Mouse (Mus musculus): ENCODE data around the gene Tiam1. TPM values are rescaled to one million over a fixed set of nuclear protein-coding genes. Genes with fewer than 3 reads are reported as not detected.

Gene Tiam1
- polyA plus RNA-seq, 1 experiment = 10.1 TPM

DNA sequence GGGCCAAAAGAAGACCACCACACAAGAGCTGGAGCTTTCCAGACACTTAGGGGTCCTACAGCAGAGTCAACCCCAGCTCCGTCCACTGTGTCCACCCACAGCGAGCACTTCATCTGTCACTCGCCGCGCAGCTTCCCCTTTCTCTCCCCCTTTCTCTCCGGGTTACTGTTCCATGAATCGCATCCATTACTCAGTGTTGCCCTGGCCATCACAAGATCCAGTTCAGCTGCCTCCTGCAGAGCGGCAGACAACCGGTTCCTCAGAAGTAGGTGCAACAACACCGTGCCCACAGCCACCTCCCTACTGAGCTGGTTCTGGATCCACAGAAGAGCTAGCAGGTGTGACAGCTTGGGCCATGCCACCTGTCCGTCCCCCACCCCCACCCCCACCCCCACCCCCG lies 184.6 kb downstream of the Tiam1 start:
- no peak for TF ChIP-seq GATA1 (IDR thresholded peaks at IDR 0.05; ENCODE audit: borderline replicate concordance, low read length)
- no peak for TF ChIP-seq FLI1 (IDR thresholded peaks at IDR 0.05; ENCODE audit: low read length)
- H3K36me3 ChIP-seq (replicated peaks; ENCODE audit: low read length) = peaks cover 29% of the 10 kb centered on the region
- H3K4me1 ChIP-seq = peaks cover 50% of the 10 kb centered on the region
- H3K9me3 ChIP-seq = peaks cover 12% of the 10 kb centered on the region; the same call in 1 of the 2 replicates
- H3K4me3 ChIP-seq (replicated peaks) = peak overlapping the region; percentile 73
- peaks cover 19% of the 10 kb centered on the region for H3K27me3 ChIP-seq (replicated peaks)

DNA sequence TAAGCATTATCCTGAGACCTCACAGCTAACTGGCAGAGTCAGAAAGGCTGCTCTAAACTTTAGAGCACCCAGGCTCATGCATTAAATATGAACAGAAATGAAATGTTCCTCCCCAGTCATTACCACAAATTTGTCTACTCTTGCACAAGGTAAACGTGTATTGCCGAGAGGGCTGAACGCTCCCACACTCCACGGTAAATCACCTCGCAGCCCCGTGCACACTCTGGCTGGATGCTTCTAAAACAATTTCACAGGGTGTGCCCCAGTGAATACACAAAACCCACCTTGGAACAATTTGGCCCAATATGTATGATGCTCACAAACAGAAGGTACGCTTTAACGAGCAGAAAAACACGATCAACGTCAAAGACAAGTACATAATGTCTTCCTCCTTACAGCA lies 185.5 kb downstream of the Tiam1 start:
- Histone ChIP-seq H3K9me3 (peaks cover 12% of the 10 kb centered on the region; the same call in 1 of the 2 replicates), H3K36me3 (replicated peaks; ENCODE audit: low read length) (peaks cover 31% of the 10 kb centered on the region), H3K4me1 (peaks cover 54% of the 10 kb centered on the region), H3K27me3 (replicated peaks) (peaks cover 19% of the 10 kb centered on the region), H3K4me3 (replicated peaks) (no peak overlapping the region)
- TF ChIP-seq FLI1 (IDR thresholded peaks at IDR 0.05; ENCODE audit: low read length) = no peak
- no peak for TF ChIP-seq GATA1 (IDR thresholded peaks at IDR 0.05; ENCODE audit: borderline replicate concordance, low read length)

DNA sequence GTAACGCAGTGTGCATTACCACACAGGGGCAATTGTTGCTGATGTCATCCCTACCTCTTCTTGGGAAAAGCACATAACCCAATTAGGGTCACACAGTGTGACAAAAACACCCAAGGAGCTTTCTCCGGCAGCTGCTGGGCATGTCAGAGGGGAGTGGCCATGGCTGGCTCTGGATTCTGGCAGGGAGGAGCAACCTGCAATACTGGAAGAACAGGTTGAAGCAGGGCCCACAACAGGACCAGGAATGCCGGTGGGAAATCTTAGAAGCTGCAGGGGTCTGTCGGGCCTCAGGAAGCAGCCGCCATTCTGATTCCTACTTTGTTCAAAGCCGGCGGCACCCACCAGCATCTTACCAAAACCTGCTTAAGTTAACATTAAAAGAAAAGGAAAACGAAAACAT lies 189.0 kb downstream of the Tiam1 start:
- H3K4me3 ChIP-seq (replicated peaks) = no peak overlapping the region
- peaks cover 10% of the 10 kb centered on the region for H3K27me3 ChIP-seq (replicated peaks)
- peaks cover 29% of the 10 kb centered on the region for H3K4me1 ChIP-seq
- TF ChIP-seq GATA1 (IDR thresholded peaks at IDR 0.05; ENCODE audit: borderline replicate concordance, low read length) (no peak), FLI1 (IDR thresholded peaks at IDR 0.05; ENCODE audit: low read length) (no peak)
- H3K9me3 ChIP-seq = peaks cover 12% of the 10 kb centered on the region; the same call in 1 of the 2 replicates
- H3K36me3 ChIP-seq (replicated peaks; ENCODE audit: low read length) = peaks cover 40% of the 10 kb centered on the region

DNA sequence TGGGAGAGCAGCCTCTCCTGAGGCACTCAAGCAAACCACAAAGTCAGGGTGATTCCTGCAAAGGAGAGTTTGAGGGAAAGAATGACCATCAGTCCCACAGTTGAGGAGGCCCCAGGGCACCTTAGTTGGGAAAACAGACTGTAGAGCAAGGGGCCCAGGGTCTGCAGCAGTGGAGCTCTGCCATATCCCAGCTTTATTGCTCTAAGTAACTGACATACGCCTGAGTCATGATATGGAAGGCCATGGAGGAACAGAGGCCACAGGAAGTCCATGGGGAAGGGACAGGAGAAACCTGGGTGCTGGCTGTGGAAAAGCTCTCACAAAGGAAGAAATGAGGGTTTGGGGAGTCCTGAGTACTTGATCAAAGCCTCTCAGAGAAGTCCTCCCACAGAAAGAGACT lies 189.5 kb downstream of the Tiam1 start:
- H3K36me3 ChIP-seq (replicated peaks; ENCODE audit: low read length) = peaks cover 40% of the 10 kb centered on the region
- H3K4me3 ChIP-seq (replicated peaks) = no peak overlapping the region
- TF ChIP-seq FLI1 (IDR thresholded peaks at IDR 0.05; ENCODE audit: low read length) (no peak), GATA1 (IDR thresholded peaks at IDR 0.05; ENCODE audit: borderline replicate concordance, low read length) (no peak)
- H3K4me1 ChIP-seq = peaks cover 25% of the 10 kb centered on the region
- peaks cover 12% of the 10 kb centered on the region; the same call in 1 of the 2 replicates for H3K9me3 ChIP-seq
- peaks cover 10% of the 10 kb centered on the region for H3K27me3 ChIP-seq (replicated peaks)

DNA sequence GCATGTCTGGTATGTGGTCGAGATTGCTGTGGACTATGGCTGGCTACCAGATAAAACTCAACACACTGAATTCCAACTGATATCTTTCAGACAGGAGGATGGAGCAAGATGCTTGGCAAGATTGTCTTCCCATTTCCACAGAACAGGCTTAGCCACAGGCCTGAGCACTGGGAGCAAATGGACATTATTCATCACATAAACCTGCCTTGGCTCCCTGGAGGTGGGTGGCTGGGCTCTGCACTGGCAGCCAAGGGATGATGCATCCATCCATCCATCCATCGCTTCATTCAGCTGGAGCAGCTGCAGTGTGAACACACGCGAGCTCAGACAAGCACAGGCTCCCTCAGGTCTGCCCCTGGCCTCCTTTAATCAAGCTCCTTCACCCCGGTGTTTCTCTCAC lies 190.7 kb downstream of the Tiam1 start:
- Histone ChIP-seq H3K9me3 (peaks cover 12% of the 10 kb centered on the region; the same call in 1 of the 2 replicates), H3K4me1 (peaks cover 25% of the 10 kb centered on the region), H3K27me3 (replicated peaks) (peaks cover 4% of the 10 kb centered on the region), H3K4me3 (replicated peaks) (no peak overlapping the region), H3K36me3 (replicated peaks; ENCODE audit: low read length) (peaks cover 40% of the 10 kb centered on the region)
- TF ChIP-seq FLI1 (IDR thresholded peaks at IDR 0.05; ENCODE audit: low read length) (no peak), GATA1 (IDR thresholded peaks at IDR 0.05; ENCODE audit: borderline replicate concordance, low read length) (no peak)

DNA sequence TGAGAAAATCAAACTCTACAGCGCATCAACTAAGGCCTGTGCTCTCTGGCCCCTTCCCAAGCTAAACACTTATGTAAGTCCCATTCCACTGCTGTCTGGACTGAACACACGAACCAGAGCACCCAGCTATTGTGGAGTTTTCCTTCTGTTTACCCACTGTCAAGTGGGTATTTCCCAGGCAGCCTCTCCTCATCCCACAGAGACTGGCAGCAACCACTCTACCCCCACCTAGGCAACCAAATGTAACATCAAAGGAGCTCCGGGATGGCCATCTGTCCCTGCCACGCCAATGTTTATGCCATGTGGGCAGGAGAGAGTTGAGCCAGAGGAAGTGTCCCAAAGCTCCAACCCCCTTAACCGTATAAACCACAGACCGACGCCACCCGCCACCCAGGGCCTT lies 192.8 kb downstream of the Tiam1 start:
- TF ChIP-seq FLI1 (IDR thresholded peaks at IDR 0.05; ENCODE audit: low read length) (no peak), GATA1 (IDR thresholded peaks at IDR 0.05; ENCODE audit: borderline replicate concordance, low read length) (no peak)
- H3K4me3 ChIP-seq (replicated peaks) = no peak overlapping the region

DNA sequence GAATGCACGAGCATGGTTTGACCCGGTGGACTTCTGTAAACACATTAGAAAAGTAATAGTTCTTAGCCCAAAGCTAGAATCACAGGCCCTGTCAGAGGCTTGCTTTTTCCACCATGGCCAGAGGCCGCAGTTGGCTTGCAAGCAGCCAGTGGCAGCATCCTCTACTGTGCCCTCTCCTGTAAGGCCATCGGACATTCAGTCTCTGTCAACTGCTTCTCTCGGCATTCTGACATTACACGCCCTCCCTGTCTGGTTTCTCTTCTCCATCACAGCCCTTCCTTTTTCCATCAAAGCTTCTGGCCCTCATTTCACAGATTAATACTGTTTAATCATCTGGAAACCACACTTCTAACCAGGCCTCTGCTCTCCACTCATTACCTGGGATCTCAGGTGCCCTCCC lies 193.3 kb downstream of the Tiam1 start:
- Histone ChIP-seq H3K27me3 (replicated peaks) (peaks cover 6% of the 10 kb centered on the region), H3K9me3 (no peaks in the 10 kb centered on the region), H3K36me3 (replicated peaks; ENCODE audit: low read length) (peaks cover 25% of the 10 kb centered on the region), H3K4me1 (peaks cover 32% of the 10 kb centered on the region), H3K4me3 (replicated peaks) (no peak overlapping the region)
- TF ChIP-seq FLI1 (IDR thresholded peaks at IDR 0.05; ENCODE audit: low read length) = no peak

More for the DNA sequence above, 192.8 kb downstream of the Tiam1 start:
- Histone ChIP-seq H3K36me3 (replicated peaks; ENCODE audit: low read length) (peaks cover 30% of the 10 kb centered on the region), H3K27me3 (replicated peaks) (peaks cover 4% of the 10 kb centered on the region), H3K9me3 (peaks cover 2% of the 10 kb centered on the region; the same call in 1 of the 2 replicates), H3K4me1 (peaks cover 34% of the 10 kb centered on the region)

DNA sequence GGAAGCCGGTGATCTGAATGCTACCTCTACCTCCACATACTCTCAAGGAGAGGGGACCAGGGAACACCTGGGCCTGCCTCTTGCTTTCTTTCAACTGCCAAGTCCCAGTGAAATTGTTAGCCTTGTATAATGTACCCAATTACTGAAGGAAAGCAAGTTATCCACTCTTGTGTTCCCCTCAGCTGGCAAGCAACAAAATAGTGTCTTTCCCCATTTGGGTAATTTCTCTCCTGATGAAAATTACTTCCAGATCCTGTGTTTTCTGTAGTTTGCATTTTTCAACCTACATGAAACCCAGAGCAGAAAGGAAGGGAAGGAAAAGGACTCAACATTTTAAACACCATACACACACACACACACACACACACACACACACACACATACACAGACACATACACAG lies 195.5 kb downstream of the Tiam1 start:
- no peak overlapping the region for H3K4me3 ChIP-seq (replicated peaks)
- H3K27me3 ChIP-seq (replicated peaks) = peaks cover 19% of the 10 kb centered on the region
- H3K36me3 ChIP-seq (replicated peaks; ENCODE audit: low read length) = peaks cover 13% of the 10 kb centered on the region
- H3K9me3 ChIP-seq = no peaks in the 10 kb centered on the region
- TF ChIP-seq GATA1 (IDR thresholded peaks at IDR 0.05; ENCODE audit: borderline replicate concordance, low read length) (no peak), FLI1 (IDR thresholded peaks at IDR 0.05; ENCODE audit: low read length) (no peak)
- peaks cover 19% of the 10 kb centered on the region for H3K4me1 ChIP-seq

DNA sequence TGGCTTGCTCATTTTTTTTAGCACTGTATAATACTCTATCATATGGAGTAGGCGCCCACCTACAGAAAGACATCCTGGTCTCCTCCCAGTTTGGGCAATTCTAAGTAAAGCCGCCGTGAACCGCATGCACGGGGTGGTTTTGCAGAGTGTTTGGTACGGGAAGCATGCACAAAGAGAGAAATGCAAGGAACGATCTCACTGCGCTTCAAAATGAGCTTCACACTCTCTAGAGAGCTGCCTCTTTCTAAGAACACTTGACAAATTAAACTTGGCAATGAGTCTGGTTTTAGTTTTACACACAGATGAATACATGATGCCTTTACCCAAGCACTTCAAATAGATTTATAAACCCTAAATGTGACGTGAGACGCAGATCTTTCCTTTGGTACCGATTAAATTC lies 196.8 kb downstream of the Tiam1 start:
- Histone ChIP-seq H3K27me3 (replicated peaks) (peaks cover 21% of the 10 kb centered on the region), H3K9me3 (peaks cover 9% of the 10 kb centered on the region), H3K36me3 (replicated peaks; ENCODE audit: low read length) (peaks cover 12% of the 10 kb centered on the region), H3K4me1 (peaks cover 19% of the 10 kb centered on the region), H3K4me3 (replicated peaks) (no peak overlapping the region)
- TF ChIP-seq GATA1 (IDR thresholded peaks at IDR 0.05; ENCODE audit: borderline replicate concordance, low read length) (no peak), FLI1 (IDR thresholded peaks at IDR 0.05; ENCODE audit: low read length) (no peak)

DNA sequence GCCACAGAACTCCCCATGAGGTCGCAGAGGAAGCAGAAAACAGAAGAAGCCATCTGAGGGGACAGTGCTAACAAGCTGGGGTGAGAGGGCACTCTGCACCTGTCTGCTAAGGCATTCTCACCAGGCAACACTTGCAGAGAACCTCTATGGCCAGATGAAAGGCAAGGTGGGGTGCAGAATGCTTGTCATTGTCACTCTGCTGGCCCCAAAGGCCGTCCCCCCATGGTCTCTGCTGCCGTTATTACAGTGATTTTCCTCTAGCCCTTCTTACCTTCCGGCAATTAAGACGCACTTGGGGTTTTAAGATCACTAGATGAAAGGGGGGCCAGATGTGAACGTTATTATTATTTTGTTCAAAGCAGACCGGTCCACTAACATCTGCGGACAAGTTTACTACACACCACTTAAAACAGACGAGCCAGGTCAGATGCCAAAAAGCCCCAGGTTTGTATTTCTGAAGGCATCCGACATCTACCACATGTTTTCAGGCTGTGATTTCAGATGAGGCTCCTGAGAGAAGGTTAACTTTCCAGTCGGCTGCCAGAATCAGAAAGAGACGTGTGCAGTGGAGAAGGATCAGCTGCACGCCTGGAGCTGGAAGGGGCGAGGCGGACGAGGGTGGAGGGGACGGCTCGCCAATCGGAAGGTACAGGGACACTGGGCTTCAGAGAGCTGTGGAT lies 198.8 kb downstream of the Tiam1 start:
- Histone ChIP-seq H3K27me3 (replicated peaks) (peaks cover 25% of the 10 kb centered on the region), H3K9me3 (peaks cover 28% of the 10 kb centered on the region), H3K4me3 (replicated peaks) (no peak overlapping the region), H3K36me3 (replicated peaks; ENCODE audit: low read length) (peaks cover 23% of the 10 kb centered on the region), H3K4me1 (peaks cover 22% of the 10 kb centered on the region)
- no peak for TF ChIP-seq FLI1 (IDR thresholded peaks at IDR 0.05; ENCODE audit: low read length)

All from megakaryocyte, embryonic 14.5 days (primary cell).